Comparison of ENCODE assay signal across 12 mouse cellular contexts in the genomic region with DNA sequence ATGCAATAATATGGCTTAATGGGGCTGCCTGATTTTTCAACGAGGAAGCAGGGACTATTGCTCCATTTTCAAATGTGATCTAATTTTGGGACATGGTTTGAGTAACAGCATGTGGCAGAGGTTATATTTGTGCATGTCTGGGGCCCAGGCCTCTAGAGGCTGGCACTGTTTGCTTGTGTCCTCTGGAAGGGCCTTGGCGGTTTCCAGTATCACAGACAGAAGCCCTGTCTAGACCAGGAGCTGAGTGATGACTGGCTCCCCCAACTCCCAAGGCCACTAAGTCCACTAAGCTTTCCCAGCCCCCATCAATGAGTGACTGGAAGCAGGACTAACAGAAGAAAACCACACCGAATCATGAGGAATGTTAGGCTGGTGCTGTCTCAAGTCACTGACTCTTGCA. TPM values are rescaled to one million over a fixed set of nuclear protein-coding genes. Genes with fewer than 3 reads are reported as not detected.
DNase-seq lines count a peak whose midpoint lies in the region; ATAC-seq and TF ChIP-seq lines count a peak whose summit lies in the region.
"Had no signal": no experiment of that assay in that cellular context is flagged by ENCODE, and none has a peak within 500 bp of the region (broad histone marks: within the 10 kb centered on the region; RNA-seq: fewer than 3 reads in every experiment).

No protein-coding gene starts in this region.

- no peak overlapping the region for H3K9ac ChIP-seq in heart, embryonic 11.5 days (ENCODE audit: low read depth, low read length)
- no peak overlapping the region for H3K9ac ChIP-seq in heart, embryonic 16.5 days (ENCODE audit: low read length)
- H3K9ac ChIP-seq: kidney, embryonic 15.5 days had no signal

- no peak overlapping the region for H3K4me3 ChIP-seq in heart, embryonic 11.5 days (ENCODE audit: low read depth, low read length)
- H3K4me3 ChIP-seq in heart, embryonic 16.5 days (ENCODE audit: low read length), result no peak overlapping the region
- H3K4me3 ChIP-seq in cerebellum, adult 2 months (replicated peaks; ENCODE audit: insufficient read depth, low read depth, low read length), result no peak overlapping the region
- H3K4me3 ChIP-seq: kidney, embryonic 15.5 days; layer of hippocampus, adult 2 months had no signal

- peaks cover 3% of the 10 kb centered on the region; the same call in 1 of the 2 replicates for H3K4me1 ChIP-seq in heart, embryonic 11.5 days (ENCODE audit: control insufficient read depth, insufficient read depth, low read length)
- H3K4me1 ChIP-seq in heart, embryonic 16.5 days (ENCODE audit: control insufficient read depth, insufficient read depth, low read length), result peaks cover 15% of the 10 kb centered on the region; the same call in 1 of the 2 replicates
- H3K4me1 ChIP-seq in cerebellum, adult 2 months (ENCODE audit: control insufficient read depth, insufficient read depth, low read length), result no peaks in the 10 kb centered on the region
- H3K4me1 ChIP-seq: kidney, embryonic 15.5 days had no signal

- H3K4me2 ChIP-seq in heart, embryonic 11.5 days, result no peak overlapping the region
- H3K4me2 ChIP-seq in heart, embryonic 16.5 days (ENCODE audit: low read depth, low read length), result no peak overlapping the region
- H3K4me2 ChIP-seq: kidney, embryonic 15.5 days had no signal

- H3K36me3 ChIP-seq in heart, embryonic 11.5 days (ENCODE audit: control insufficient read depth, insufficient read depth, low read length), result no peaks in the 10 kb centered on the region
- no peaks in the 10 kb centered on the region for H3K36me3 ChIP-seq in heart, embryonic 16.5 days (ENCODE audit: control insufficient read depth, insufficient read depth)
- H3K36me3 ChIP-seq: kidney, embryonic 15.5 days had no signal

- no peak for TF ChIP-seq CTCF in cerebellum, adult 2 months (IDR thresholded peaks at IDR 0.05; ENCODE audit: borderline replicate concordance, insufficient read depth, low read depth, low read length)

- WGBS in heart, embryonic 11.5 days (ENCODE audit: insufficient replicate concordance), result 57% methylated on average over 3 of the region's 3 CpGs
- 27% methylated on average over 3 of the region's 3 CpGs for WGBS in heart, embryonic 16.5 days
- WGBS in cerebellum, adult 2 months, result 56% methylated on average over 3 of the region's 3 CpGs

- ATAC-seq in heart, embryonic 11.5 days (replicated peaks; ENCODE audit: insufficient number of reproducible peaks, low FRiP score, low TSS enrichment), result no peak
- ATAC-seq in heart, embryonic 16.5 days (replicated peaks; ENCODE audit: extremely low read depth, insufficient read depth, low FRiP score), result peak; percentile 79
- ATAC-seq: hindbrain, postnatal 0 days had no signal

- TF ChIP-seq POLR2A in cerebellum, adult 2 months (IDR thresholded peaks at IDR 0.05; ENCODE audit: borderline replicate concordance, insufficient read depth, low read length), result no peak

- no peak overlapping the region for H3K27ac ChIP-seq in heart, embryonic 11.5 days (ENCODE audit: low read depth, low read length)
- H3K27ac ChIP-seq in heart, embryonic 16.5 days (ENCODE audit: low read length), result peak overlapping the region; percentile 76
- H3K27ac ChIP-seq in cerebellum, adult 2 months (ENCODE audit: insufficient read depth, low read length), result no peak overlapping the region
- H3K27ac ChIP-seq: hindbrain, postnatal 0 days; kidney, embryonic 15.5 days; layer of hippocampus, adult 2 months had no signal

- DNase-seq in heart, adult 18-20 months, result peak; percentile 42 to 73
- DNase-seq in adrenal gland, postnatal 10 days, result peak; percentile 71
- peak; percentile 33 to 56 for DNase-seq in gastrocnemius, adult 8-10 months (ENCODE audit: low spot score in 2 of 2)
- no peak for DNase-seq in cerebellum, adult 11 months
- DNase-seq in thymus, postnatal 36 days, result no peak
- DNase-seq in cerebellum, adult 2 months, result no peak
- DNase-seq: lung, postnatal 4 days had no signal

- no peaks in the 10 kb centered on the region for H3K9me3 ChIP-seq in heart, embryonic 11.5 days (replicated peaks; ENCODE audit: control insufficient read depth, low read length)
- H3K9me3 ChIP-seq in heart, embryonic 16.5 days (replicated peaks; ENCODE audit: control insufficient read depth, low read length), result no peaks in the 10 kb centered on the region
- H3K9me3 ChIP-seq: kidney, embryonic 15.5 days had no signal

- no peaks in the 10 kb centered on the region for H3K27me3 ChIP-seq in heart, embryonic 11.5 days (ENCODE audit: control insufficient read depth, insufficient read depth, low read length)
- H3K27me3 ChIP-seq in heart, embryonic 16.5 days (ENCODE audit: control insufficient read depth, insufficient read depth, low read length), result no peaks in the 10 kb centered on the region
- H3K27me3 ChIP-seq in cerebellum, adult 2 months (ENCODE audit: control insufficient read depth, insufficient read depth, low read length), result no peaks in the 10 kb centered on the region
- H3K27me3 ChIP-seq: kidney, embryonic 15.5 days had no signal

RNA-seq across cellular contexts. Expression of a gene that starts 18.3 kb away (rescaled TPM):
- total RNA-seq in heart, adult 18-20 months (2021), result 1 to 10 TPM; 3.1 to 3.3 TPM
- polyA plus RNA-seq in heart, embryonic 11.5 days (2014; fragmentation: Nextera tagmentation; extraction: Ambion mirVana), result 9.7 and 10.1 TPM in 2 replicates
- 1 to 10 TPM; 6.6 to 7.6 TPM for total RNA-seq in adrenal gland, postnatal 10 days (2021)
- 1 to 10 TPM; 2.3 to 2.9 (median 2.6) TPM for total RNA-seq in gastrocnemius, adult 8-10 months (2022)
- 7.1 and 9.3 TPM in 2 replicates for polyA plus RNA-seq in heart, embryonic 16.5 days (2015; fragmentation: Nextera tagmentation; extraction: Ambion mirVana)
- 6.6 and 6.8 TPM in 2 replicates for polyA plus RNA-seq in cerebellum, adult 2 months (2012; rRNA removed)

Comparison
In these comparisons a context has a peak if more than half of its experiments do, and no peak if none do; other contexts are left out.
1. DNase-seq: peak in heart, adult 18-20 months (2 of 2), adrenal gland, postnatal 10 days (single experiment) and gastrocnemius, adult 8-10 months (2 of 2); none in cerebellum, adult 11 months (single experiment), thymus, postnatal 36 days (0 of 2) and cerebellum, adult 2 months (0 of 2).